Mouse (Mus musculus) kidney, adult 2 months (tissue): ENCODE measurements around the gene Cdcp2.
A peak's percentile ranks its signal among the peaks of the same experiment; 100 is the strongest.

Experiments used
- CTCF ChIP-seq: fragments of 200-500 bp; conservative IDR thresholded peaks from 2 replicates; pipeline ENCODE4 v1.5.1; 2011; ENCODE audit warnings: low read depth, mild to moderate bottlenecking, control low read depth, low read length, moderate library complexity, mixed read lengths; ENCODE audit not compliant: insufficient read depth, insufficient read length
- POLR2A ChIP-seq: fragments of 200-500 bp; IDR thresholded peaks from one replicate; pipeline ENCODE4 v1.6.1; 2011; ENCODE audit warnings: low read depth, low read length, control low read depth

- TF ChIP-seq CTCF (peak; percentile 64), POLR2A (no peak)
Measured at GRCm38 (mm10) chr4:107121165-107121943, 24.7 kb downstream of the Cdcp2 start.
